Mouse (Mus musculus) midbrain, embryonic 16.5 days (tissue): ENCODE measurements at regions not wholly inside any gene's neighbourhood (a gene's known extent, or its start where the extent isn't known, plus 50 kb on each side); places are given as distances from the start of the nearest gene placed in this dataset.

Experiments
- ATAC-seq: fragments of 200-750 bp; cut with Nextera tagmentation; 2 replicates; pipeline ENCODE4 v1.8.0; 2017; ENCODE audit warnings: moderate TSS enrichment
- H3K27ac ChIP-seq: fragments of 300-500 bp; sonication (generic); 2 replicates; pipeline ENCODE4 v1.5.1; 2014; ENCODE audit warnings: mild to moderate bottlenecking, low read length, mixed read lengths
- H3K27me3 ChIP-seq: fragments of 300-500 bp; sonication (generic); 2 replicates; pipeline ENCODE4 v1.6.1; 2014; ENCODE audit warnings: low read depth, low read length, mixed read lengths; ENCODE audit not compliant: control insufficient read depth, insufficient read depth
- H3K36me3 ChIP-seq: fragments of 300-500 bp; sonication (generic); 2 replicates; pipeline ENCODE4 v1.6.1; 2014; ENCODE audit warnings: mild to moderate bottlenecking, low read length, moderate library complexity, mixed read lengths; ENCODE audit not compliant: control insufficient read depth, insufficient read depth
- H3K4me1 ChIP-seq: fragments of 300-500 bp; sonication (generic); 2 replicates; pipeline ENCODE4 v1.6.1; 2014; ENCODE audit warnings: mild to moderate bottlenecking, low read length, mixed read lengths; ENCODE audit not compliant: control insufficient read depth, insufficient read depth
- H3K4me2 ChIP-seq: fragments of 300-500 bp; sonication (generic); 2 replicates; pipeline ENCODE4 v1.6.1; 2014; ENCODE audit warnings: mild to moderate bottlenecking, low read length, mixed read lengths
- H3K4me3 ChIP-seq: fragments of 300-500 bp; sonication (generic); 2 replicates; pipeline ENCODE4 v1.5.1; 2014; ENCODE audit warnings: low read depth, mild to moderate bottlenecking, low read length, moderate library complexity, mixed read lengths
- H3K9ac ChIP-seq: fragments of 300-500 bp; sonication (generic); 2 replicates; pipeline ENCODE4 v1.6.1; 2014; ENCODE audit warnings: low read depth, low read length, mixed read lengths
- H3K9me3 ChIP-seq: fragments of 300-500 bp; sonication (generic); replicated peaks from 2 replicates; pipeline ENCODE4 v1.6.1; 2014; ENCODE audit warnings: mild to moderate bottlenecking, low read length, mixed read lengths; ENCODE audit not compliant: control insufficient read depth, poor library complexity, severe bottlenecking
- whole genome bisulfite sequencing: fragments of 180-500 bp; shearing (Covaris S2); extraction: QIAGEN DNeasy Blood & Tissue Kit; methylation state at CpG from one replicate; pipeline ENCODE4 v1.1.7; 2014; 5-methylcytosine and 5-hydroxymethylcytosine counted together

- Histone ChIP-seq H3K9ac (no peak overlapping the region), H3K4me1 (no peaks in the 10 kb centered on the region), H3K27ac (no peak overlapping the region), H3K36me3 (no peaks in the 10 kb centered on the region), H3K27me3 (no peaks in the 10 kb centered on the region), H3K4me2 (no peak overlapping the region), H3K9me3 (no peaks in the 10 kb centered on the region), H3K4me3 (no peak overlapping the region)
- 75% methylated on average over 4 of the region's 4 CpGs for WGBS
- no peak for ATAC-seq
Observed at GRCm38 (mm10) chr3:60819684-60820281, 182.8 kb upstream of the P2ry1 start.

- H3K36me3 ChIP-seq: no peaks in the 10 kb centered on the region
- H3K9me3 ChIP-seq: no peaks in the 10 kb centered on the region
- H3K4me1 ChIP-seq: no peaks in the 10 kb centered on the region
- H3K4me2 ChIP-seq: no peak overlapping the region
- no peaks in the 10 kb centered on the region for H3K27me3 ChIP-seq
- no peak overlapping the region for H3K9ac ChIP-seq
- no peak overlapping the region for H3K27ac ChIP-seq
- ATAC-seq: no peak
- no peak overlapping the region for H3K4me3 ChIP-seq
Observed at GRCm38 (mm10) chr3:60821463-60821862, 181.1 kb upstream of the P2ry1 start.

GRCm38 (mm10) chr3:60826759-60827158 is 175.8 kb upstream of the P2ry1 start:
- Histone ChIP-seq H3K9ac (no peak overlapping the region), H3K36me3 (no peaks in the 10 kb centered on the region), H3K27ac (no peak overlapping the region), H3K27me3 (no peaks in the 10 kb centered on the region), H3K4me2 (no peak overlapping the region), H3K4me1 (no peaks in the 10 kb centered on the region), H3K9me3 (no peaks in the 10 kb centered on the region), H3K4me3 (no peak overlapping the region)
- no peak for ATAC-seq
- 81% methylated on average over 4 of the region's 4 CpGs for WGBS

GRCm38 (mm10) chr3:60832385-60832784 is 170.2 kb upstream of the P2ry1 start:
- Histone ChIP-seq H3K9me3 (no peaks in the 10 kb centered on the region), H3K9ac (no peak overlapping the region), H3K4me2 (no peak overlapping the region), H3K4me3 (no peak overlapping the region), H3K27me3 (no peaks in the 10 kb centered on the region), H3K27ac (no peak overlapping the region), H3K36me3 (no peaks in the 10 kb centered on the region), H3K4me1 (no peaks in the 10 kb centered on the region)
- no peak for ATAC-seq
- WGBS: 91% methylated on average over 4 of the region's 4 CpGs

GRCm38 (mm10) chr3:60841895-60842294 is 160.7 kb upstream of the P2ry1 start:
- no peaks in the 10 kb centered on the region for H3K9me3 ChIP-seq
- no peaks in the 10 kb centered on the region for H3K4me1 ChIP-seq
- H3K27ac ChIP-seq: no peak overlapping the region
- no peaks in the 10 kb centered on the region for H3K27me3 ChIP-seq
- ATAC-seq: no peak
- H3K9ac ChIP-seq: no peak overlapping the region
- H3K4me3 ChIP-seq: no peak overlapping the region
- WGBS: 95% methylated on average over 1 of the region's 1 CpGs
- H3K4me2 ChIP-seq: no peak overlapping the region
- no peaks in the 10 kb centered on the region for H3K36me3 ChIP-seq

GRCm38 (mm10) chr3:60845293-60845692 is 157.3 kb upstream of the P2ry1 start:
- Histone ChIP-seq H3K4me3 (no peak overlapping the region), H3K27ac (no peak overlapping the region), H3K27me3 (no peaks in the 10 kb centered on the region), H3K4me2 (no peak overlapping the region), H3K9me3 (0 out of 2 replicates have a peak, but pooled peaks cover 2% of the 10 kb centered on the region), H3K36me3 (no peaks in the 10 kb centered on the region), H3K4me1 (no peaks in the 10 kb centered on the region), H3K9ac (no peak overlapping the region)
- 80% methylated on average over 2 of the region's 2 CpGs for WGBS
- ATAC-seq: no peak

- no peak for ATAC-seq
- H3K4me3 ChIP-seq: no peak overlapping the region
- no peak overlapping the region for H3K4me2 ChIP-seq
- no peak overlapping the region for H3K27ac ChIP-seq
- H3K4me1 ChIP-seq: no peaks in the 10 kb centered on the region
- 93% methylated on average over 2 of the region's 2 CpGs for WGBS
- no peaks in the 10 kb centered on the region for H3K27me3 ChIP-seq
- no peak overlapping the region for H3K9ac ChIP-seq
- H3K9me3 ChIP-seq: 0 out of 2 replicates have a peak, but pooled peaks cover 2% of the 10 kb centered on the region
- no peaks in the 10 kb centered on the region for H3K36me3 ChIP-seq
Observed at GRCm38 (mm10) chr3:60848437-60848836, 154.2 kb upstream of the P2ry1 start.

GRCm38 (mm10) chr3:60853773-60854172 is 148.8 kb upstream of the P2ry1 start:
- 0 out of 2 replicates have a peak, but pooled peaks cover 2% of the 10 kb centered on the region for H3K9me3 ChIP-seq
- no peak for ATAC-seq
- no peak overlapping the region for H3K9ac ChIP-seq
- H3K27ac ChIP-seq: no peak overlapping the region
- no peaks in the 10 kb centered on the region for H3K36me3 ChIP-seq
- H3K27me3 ChIP-seq: no peaks in the 10 kb centered on the region
- no peak overlapping the region for H3K4me2 ChIP-seq
- WGBS: 36% methylated on average over 5 of the region's 5 CpGs
- H3K4me1 ChIP-seq: no peaks in the 10 kb centered on the region
- no peak overlapping the region for H3K4me3 ChIP-seq

- Histone ChIP-seq H3K27me3 (no peaks in the 10 kb centered on the region), H3K9ac (no peak overlapping the region), H3K4me3 (no peak overlapping the region), H3K4me2 (no peak overlapping the region), H3K36me3 (no peaks in the 10 kb centered on the region), H3K9me3 (no peaks in the 10 kb centered on the region), H3K4me1 (no peaks in the 10 kb centered on the region), H3K27ac (no peak overlapping the region)
- no peak for ATAC-seq
- WGBS: 61% methylated on average over 2 of the region's 2 CpGs
Observed at GRCm38 (mm10) chr3:60855734-60856133, 146.9 kb upstream of the P2ry1 start.
